In genomic region chr5:105793548-105793940, GRCm38 (mm10) we compare ENCODE assay signal across 10 mouse cellular contexts.
DNase-seq lines count a peak whose midpoint lies in the region; ATAC-seq and TF ChIP-seq lines count a peak whose summit lies in the region.
"Had no signal": no experiment of that assay in that cellular context is flagged by ENCODE, and none has a peak within 500 bp of the region (broad histone marks: within the 10 kb centered on the region; RNA-seq: fewer than 3 reads in every experiment).

No protein-coding gene starts in this region.

- CTCF ChIA-PET in Patski (lab: Charles Lee): interaction anchor here (0.7 to 1.8 kb wide), 5 partner anchors 9 to 75 kb away, joined by 3 to 8 read pairs (median 3); no protein-coding TSS in a partner anchor

- in situ Hi-C loops in Patski (cut with MboI; ENCODE audit: low pct_unique_long_range_greater_than_20kb): loop anchor here (5.0 to 10.0 kb wide), 2 partner anchors 74 to 99 kb away; partner anchors contain the start of gene Lrrc8d

- no peak for DNase-seq in hindbrain, embryonic 10.5 days (ENCODE audit: low spot score)
- DNase-seq in Patski (ENCODE audit: low read depth, low spot score) (no peak), MN1 (ENCODE audit: low spot score) (no peak)
- no peak for DNase-seq in liver, postnatal 0 days
- DNase-seq in adrenal gland, postnatal 25 days: no peak
- no peak for DNase-seq in embryo, embryonic 9.5 days (ENCODE audit: extremely low spot score)
- DNase-seq: thymus, adult 2 months had no signal

- no peaks in the 10 kb centered on the region for H3K9me3 ChIP-seq in hindbrain, embryonic 10.5 days
- H3K9me3 ChIP-seq in hindbrain, embryonic 16.5 days (ENCODE audit: control insufficient read depth, low read length): no peaks in the 10 kb centered on the region
- no peaks in the 10 kb centered on the region for H3K9me3 ChIP-seq in forebrain, embryonic 15.5 days
- H3K9me3 ChIP-seq in liver, postnatal 0 days (ENCODE audit: low read length): no peaks in the 10 kb centered on the region

- WGBS in hindbrain, embryonic 10.5 days: 55% methylated on average over 5 of the region's 5 CpGs
- WGBS in hindbrain, embryonic 16.5 days: 53% methylated on average over 5 of the region's 5 CpGs
- 36% methylated on average over 5 of the region's 5 CpGs for WGBS in forebrain, embryonic 15.5 days
- WGBS in liver, postnatal 0 days (ENCODE audit: insufficient replicate concordance): 68% methylated on average over 5 of the region's 5 CpGs

- no peak for ATAC-seq in hindbrain, embryonic 16.5 days
- peak; percentile 0 for ATAC-seq in Patski
- ATAC-seq in forebrain, embryonic 15.5 days (replicated peaks): no peak
- no peak for ATAC-seq in liver, postnatal 0 days

- POLR2A ChIA-PET in Patski (lab: Charles Lee): interaction anchor here (0.6 to 1.6 kb wide), 5 partner anchors 14 to 187 kb away, joined by 3 to 6 read pairs (median 3); partner anchors contain the start of gene Lrrc8d

- no peak overlapping the region for H3K4me3 ChIP-seq in hindbrain, embryonic 10.5 days
- no peak overlapping the region for H3K4me3 ChIP-seq in hindbrain, embryonic 16.5 days (ENCODE audit: low read length)
- H3K4me3 ChIP-seq in forebrain, embryonic 15.5 days: no peak overlapping the region
- H3K4me3 ChIP-seq in liver, postnatal 0 days (ENCODE audit: low read depth, low read length): no peak overlapping the region

- H3K27me3 ChIP-seq in hindbrain, embryonic 10.5 days (ENCODE audit: insufficient read depth, poor library complexity, severe bottlenecking): no peaks in the 10 kb centered on the region
- H3K27me3 ChIP-seq in hindbrain, embryonic 16.5 days (replicated peaks; ENCODE audit: control insufficient read depth, insufficient read depth, low read length): no peaks in the 10 kb centered on the region
- H3K27me3 ChIP-seq in Patski: no peaks in the 10 kb centered on the region
- H3K27me3 ChIP-seq in forebrain, embryonic 15.5 days: no peaks in the 10 kb centered on the region
- no peaks in the 10 kb centered on the region for H3K27me3 ChIP-seq in liver, postnatal 0 days (ENCODE audit: insufficient read depth, low read length)

- peaks cover 38% of the 10 kb centered on the region for H3K4me1 ChIP-seq in hindbrain, embryonic 10.5 days (replicated peaks)
- H3K4me1 ChIP-seq in hindbrain, embryonic 16.5 days (ENCODE audit: control insufficient read depth, insufficient read depth, low read depth, low read length): peaks cover 16% of the 10 kb centered on the region
- H3K4me1 ChIP-seq in forebrain, embryonic 15.5 days: peaks cover 23% of the 10 kb centered on the region
- peaks cover 25% of the 10 kb centered on the region for H3K4me1 ChIP-seq in liver, postnatal 0 days (ENCODE audit: insufficient read depth)

- H3K4me2 ChIP-seq in hindbrain, embryonic 16.5 days (ENCODE audit: low read length): no peak overlapping the region
- no peak overlapping the region for H3K4me2 ChIP-seq in forebrain, embryonic 15.5 days (replicated peaks)
- peak overlapping the region; percentile 61; the same call in 1 of the 2 replicates for H3K4me2 ChIP-seq in liver, postnatal 0 days (ENCODE audit: low read depth, low read length)

- TF ChIP-seq EP300 in liver, postnatal 0 days (IDR thresholded peaks at IDR 0.05; ENCODE audit: low read depth): no peak

- H3K9ac ChIP-seq in hindbrain, embryonic 16.5 days (ENCODE audit: low read depth, low read length): no peak overlapping the region
- H3K9ac ChIP-seq in forebrain, embryonic 15.5 days (replicated peaks): 0 out of 2 replicates have a peak overlapping the region, but pooled peaks have one; percentile 1
- 0 out of 2 replicates have a peak overlapping the region, but pooled peaks have one; percentile 54 for H3K9ac ChIP-seq in liver, postnatal 0 days (replicated peaks)

- 0 out of 2 replicates have a peak overlapping the region, but pooled peaks have one; percentile 50 for H3K27ac ChIP-seq in hindbrain, embryonic 10.5 days
- no peak overlapping the region for H3K27ac ChIP-seq in hindbrain, embryonic 16.5 days (ENCODE audit: low read depth, low read length)
- peak overlapping the region; percentile 44 for H3K27ac ChIP-seq in forebrain, embryonic 15.5 days (replicated peaks)
- H3K27ac ChIP-seq in liver, postnatal 0 days (ENCODE audit: low read depth): peak overlapping the region; percentile 87
- H3K27ac ChIP-seq: macrophage had no signal

- H3K36me3 ChIP-seq in hindbrain, embryonic 10.5 days: 0 out of 2 replicates have a peak, but pooled peaks cover 3% of the 10 kb centered on the region
- H3K36me3 ChIP-seq in hindbrain, embryonic 16.5 days (ENCODE audit: control insufficient read depth, insufficient read depth, low read length): no peaks in the 10 kb centered on the region
- H3K36me3 ChIP-seq in forebrain, embryonic 15.5 days: no peaks in the 10 kb centered on the region
- H3K36me3 ChIP-seq in liver, postnatal 0 days (replicated peaks; ENCODE audit: insufficient read depth, low read length): no peaks in the 10 kb centered on the region

- TF ChIP-seq CTCF in Patski (IDR thresholded peaks at IDR 0.05): no peak
- no peak for TF ChIP-seq CTCF in liver, postnatal 0 days (IDR thresholded peaks at IDR 0.05; ENCODE audit: low read depth)
